Mouse (Mus musculus) right cerebral cortex, adult 2 months (tissue): Measurements from ENCODE around the gene Il15ra.

Source experiments
- DNase-seq, 2 experiments: peaks; one replicate each; pipeline ENCODE4 v3.0.0; 2021 to 2022; ENCODE audit warnings: low spot score in 2 of 2

Gene Il15ra

GRCm38 (mm10) chr2:11778087-11778823 is 73.2 kb downstream of the Il15ra start:
- DNase-seq = peak; percentile 80 to 86
